Mouse (Mus musculus): ENCODE measurements around the gene AC170998.1. TPM values are rescaled to one million over a fixed set of nuclear protein-coding genes. Genes with fewer than 3 reads are reported as not detected.

AC170998.1 gene
- total and polyA plus RNA-seq, 3 experiments, result 0.27 to 0.52 TPM; not detected in 1

DNA sequence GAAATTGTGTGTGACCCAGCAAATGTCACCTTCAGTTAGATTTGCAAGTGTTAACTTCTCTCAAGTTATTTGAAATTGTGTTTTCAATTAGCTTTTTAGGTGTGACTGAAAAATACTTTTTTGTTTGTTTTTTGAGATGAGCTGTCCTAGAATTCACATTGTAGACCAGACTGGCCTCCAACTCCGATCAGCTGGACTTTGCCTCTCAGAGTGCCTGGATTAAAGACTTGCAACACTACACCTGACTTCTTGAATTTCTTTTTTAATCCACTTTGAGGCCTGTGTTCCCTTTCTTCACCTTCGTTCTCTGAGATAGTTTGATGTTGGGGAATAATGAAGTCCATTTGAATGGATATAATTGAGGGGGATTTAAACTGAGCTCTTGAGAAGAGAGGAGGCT, 31.8 kb upstream of the AC170998.1 start:
- peaks cover 7% of the 10 kb centered on the region for H3K79me2 ChIP-seq (replicated peaks; ENCODE audit: control insufficient read depth, insufficient read depth, low read length)
- intact Hi-C loops (cut with DNase I), result loop anchor here (5.0 kb wide), 4 partner anchors 53 to 338 kb away; partner anchors contain the start of genes Srpk1 and Srsf3
- H3K27me3 ChIP-seq (ENCODE audit: control insufficient read depth, insufficient read depth, low read length), result no peaks in the 10 kb centered on the region
- 75% methylated on average over 2 of the region's 2 CpGs for WGBS
- DNase-seq, result no peak
- no peak overlapping the region for H3K4me3 ChIP-seq
- H3K4me1 ChIP-seq (ENCODE audit: control insufficient read depth, insufficient read depth, low read length), result peaks cover 27% of the 10 kb centered on the region
- H3K9ac ChIP-seq (ENCODE audit: low read depth, low read length), result no peak overlapping the region
- H3K36me3 ChIP-seq (ENCODE audit: control insufficient read depth, insufficient read depth, low read length), result peaks cover 40% of the 10 kb centered on the region
- H3K27ac ChIP-seq, result peak overlapping the region; percentile 94
- TF ChIP-seq POLR2A (IDR thresholded peaks at IDR 0.05; ENCODE audit: insufficient read depth, low read depth, low read length) (no peak), EP300 (IDR thresholded peaks at IDR 0.05; ENCODE audit: insufficient read depth, low read depth, low read length) (no peak), CTCF (IDR thresholded peaks at IDR 0.05) (no peak)

DNA sequence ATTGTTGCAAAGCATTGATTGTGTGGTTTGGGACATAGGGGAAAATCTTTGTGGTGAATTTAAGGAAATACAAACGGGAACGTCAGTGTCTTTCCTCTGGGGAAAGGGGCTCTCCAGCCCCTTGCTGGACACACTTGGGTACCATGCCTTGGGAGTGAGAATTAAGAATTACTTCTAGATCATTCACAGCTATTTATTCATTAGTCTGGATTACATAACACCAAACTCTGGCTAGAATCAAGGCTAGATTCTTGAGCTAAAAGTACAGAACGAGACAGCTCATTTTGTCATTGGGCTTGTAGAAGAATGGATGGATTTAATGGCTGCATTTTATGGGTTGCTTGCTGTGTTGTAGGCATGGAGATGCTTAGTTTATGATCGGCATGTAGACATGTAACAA, 31.1 kb upstream of the AC170998.1 start:
- intact Hi-C loops (cut with DNase I), result loop anchor here (5.0 kb wide), 4 partner anchors 52 to 337 kb away; partner anchors contain the start of genes Srpk1 and Srsf3
- TF ChIP-seq CTCF (IDR thresholded peaks at IDR 0.05) (no peak), EP300 (IDR thresholded peaks at IDR 0.05; ENCODE audit: insufficient read depth, low read depth, low read length) (no peak), POLR2A (IDR thresholded peaks at IDR 0.05; ENCODE audit: insufficient read depth, low read depth, low read length) (no peak)
- DNase-seq, result no peak
- WGBS, result 61% methylated on average over 4 of the region's 4 CpGs
- Histone ChIP-seq H3K36me3 (ENCODE audit: control insufficient read depth, insufficient read depth, low read length) (peaks cover 42% of the 10 kb centered on the region), H3K4me1 (ENCODE audit: control insufficient read depth, insufficient read depth, low read length) (peaks cover 27% of the 10 kb centered on the region), H3K27ac (no peak overlapping the region; the same call in 1 of the 2 replicates), H3K9ac (ENCODE audit: low read depth, low read length) (no peak overlapping the region), H3K79me2 (replicated peaks; ENCODE audit: control insufficient read depth, insufficient read depth, low read length) (peaks cover 8% of the 10 kb centered on the region), H3K27me3 (ENCODE audit: control insufficient read depth, insufficient read depth, low read length) (no peaks in the 10 kb centered on the region), H3K4me3 (no peak overlapping the region)

DNA sequence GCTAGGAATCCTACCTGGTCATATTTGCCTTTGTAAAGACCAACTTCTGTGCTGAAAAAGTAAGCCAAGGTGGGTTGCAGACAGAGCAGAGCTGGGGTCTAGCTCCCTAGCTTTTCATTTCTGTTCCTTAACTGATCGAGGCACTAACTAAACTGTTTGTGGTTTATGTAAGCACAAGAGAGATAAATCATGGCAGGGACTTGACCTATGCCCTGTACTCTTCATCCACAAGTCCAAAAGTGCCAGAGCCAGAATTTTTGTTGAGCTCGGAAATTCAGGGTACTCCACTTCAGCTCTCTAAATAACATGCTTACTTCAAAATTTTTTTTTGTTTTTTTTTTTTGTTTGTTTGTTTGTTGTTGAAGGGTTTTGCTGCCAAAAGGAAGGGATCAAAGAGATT, 29.2 kb upstream of the AC170998.1 start:
- Histone ChIP-seq H3K9ac (ENCODE audit: low read depth, low read length) (no peak overlapping the region), H3K79me2 (replicated peaks; ENCODE audit: control insufficient read depth, insufficient read depth, low read length) (peaks cover 11% of the 10 kb centered on the region), H3K27me3 (ENCODE audit: control insufficient read depth, insufficient read depth, low read length) (no peaks in the 10 kb centered on the region), H3K27ac (peak overlapping the region; percentile 62; the same call in 1 of the 2 replicates), H3K36me3 (ENCODE audit: control insufficient read depth, insufficient read depth, low read length) (peaks cover 48% of the 10 kb centered on the region), H3K4me1 (ENCODE audit: control insufficient read depth, insufficient read depth, low read length) (peaks cover 30% of the 10 kb centered on the region), H3K4me3 (no peak overlapping the region)
- TF ChIP-seq CTCF (IDR thresholded peaks at IDR 0.05), result no peak
- 33% methylated on average over 2 of the region's 2 CpGs for WGBS
- DNase-seq, result no peak
- intact Hi-C loops (cut with DNase I), result no loop called here

DNA sequence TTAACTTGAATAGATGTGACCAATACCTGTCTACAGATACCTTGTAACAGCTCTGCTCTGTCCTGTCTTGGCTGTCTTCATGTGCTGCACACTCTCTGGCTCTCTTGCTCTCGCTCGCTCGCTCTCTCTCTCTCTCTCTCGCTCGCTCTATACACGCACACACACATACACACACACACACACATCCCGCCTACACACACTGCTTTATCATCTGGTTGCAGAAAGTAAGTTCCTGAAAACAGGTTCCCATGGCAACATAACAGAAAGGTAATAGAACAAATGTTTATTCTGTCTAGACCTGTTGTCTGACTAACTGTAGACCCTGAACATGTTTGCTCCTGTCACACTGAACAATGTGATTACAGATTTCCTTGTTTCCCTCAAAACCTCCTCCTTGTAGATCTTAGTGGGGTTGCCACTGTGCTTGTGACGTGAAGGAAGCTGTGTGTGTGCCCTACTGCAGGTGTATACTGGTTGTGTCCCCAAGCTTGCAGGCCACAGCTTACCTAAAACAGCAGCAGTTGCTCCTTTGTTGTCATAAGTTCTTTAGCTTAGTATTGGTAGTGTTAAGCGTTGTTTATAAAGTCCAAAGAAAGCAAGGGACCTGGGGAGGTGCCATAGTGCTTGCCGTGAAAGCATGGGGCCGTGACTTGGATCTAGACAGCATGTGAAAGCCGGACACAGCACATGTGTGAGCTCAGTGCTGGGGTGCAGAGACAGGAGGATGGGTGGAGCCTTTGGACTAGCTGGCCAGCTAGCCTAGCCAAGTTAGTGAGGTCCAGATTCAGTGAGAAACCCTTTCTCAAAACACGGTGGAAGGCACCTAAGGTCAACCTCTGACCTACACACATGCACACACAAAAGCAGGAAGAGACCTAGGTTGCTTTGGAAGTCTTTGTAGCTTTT, 28.3 kb upstream of the AC170998.1 start:
- peak; percentile 50 to 59 for DNase-seq
- intact Hi-C loops (cut with DNase I), result no loop called here
- 22% methylated on average over 13 of the region's 13 CpGs for WGBS
- H3K4me3 ChIP-seq, result no peak overlapping the region
- H3K27me3 ChIP-seq (ENCODE audit: control insufficient read depth, insufficient read depth, low read length), result no peaks in the 10 kb centered on the region
- H3K79me2 ChIP-seq (replicated peaks; ENCODE audit: control insufficient read depth, insufficient read depth, low read length), result peaks cover 8% of the 10 kb centered on the region
- peaks cover 35% of the 10 kb centered on the region for H3K4me1 ChIP-seq (ENCODE audit: control insufficient read depth, insufficient read depth, low read length)
- H3K36me3 ChIP-seq (ENCODE audit: control insufficient read depth, insufficient read depth, low read length), result peaks cover 53% of the 10 kb centered on the region
- TF ChIP-seq POLR2A (IDR thresholded peaks at IDR 0.05; ENCODE audit: insufficient read depth, low read depth, low read length) (no peak), EP300 (IDR thresholded peaks at IDR 0.05; ENCODE audit: insufficient read depth, low read depth, low read length) (no peak), CTCF (IDR thresholded peaks at IDR 0.05) (no peak)
- peak overlapping the region; percentile 14 for H3K9ac ChIP-seq (ENCODE audit: low read depth, low read length)
- peak overlapping the region; percentile 62 for H3K27ac ChIP-seq

DNA sequence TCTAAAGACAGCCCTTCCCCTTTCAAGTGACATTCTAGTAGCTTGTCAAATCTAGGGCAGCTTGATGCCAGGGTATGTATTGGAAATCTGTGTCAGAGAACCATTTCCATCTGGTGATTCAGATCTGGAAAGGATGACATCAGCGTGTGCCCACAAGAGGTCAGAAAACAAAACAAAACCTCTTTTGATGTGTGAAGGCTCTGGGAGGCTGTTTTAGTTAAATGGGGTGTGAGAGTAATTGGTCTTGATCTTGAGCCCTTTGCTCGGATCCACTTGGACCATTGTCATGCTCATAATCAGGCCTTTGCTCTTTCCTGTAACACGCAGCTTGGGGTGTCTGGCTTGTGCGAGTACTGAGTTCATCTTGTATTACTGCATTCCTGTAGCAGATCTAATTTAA, 27.6 kb upstream of the AC170998.1 start:
- Histone ChIP-seq H3K4me3 (no peak overlapping the region), H3K4me1 (ENCODE audit: control insufficient read depth, insufficient read depth, low read length) (peaks cover 38% of the 10 kb centered on the region), H3K79me2 (replicated peaks; ENCODE audit: control insufficient read depth, insufficient read depth, low read length) (peaks cover 8% of the 10 kb centered on the region), H3K27ac (peak overlapping the region; percentile 62), H3K9ac (ENCODE audit: low read depth, low read length) (no peak overlapping the region), H3K36me3 (ENCODE audit: control insufficient read depth, insufficient read depth, low read length) (peaks cover 54% of the 10 kb centered on the region), H3K27me3 (ENCODE audit: control insufficient read depth, insufficient read depth, low read length) (no peaks in the 10 kb centered on the region)
- intact Hi-C loops (cut with DNase I), result no loop called here
- TF ChIP-seq EP300 (IDR thresholded peaks at IDR 0.05; ENCODE audit: insufficient read depth, low read depth, low read length), result no peak
- no peak for TF ChIP-seq CTCF (IDR thresholded peaks at IDR 0.05)
- TF ChIP-seq POLR2A (IDR thresholded peaks at IDR 0.05; ENCODE audit: insufficient read depth, low read depth, low read length), result no peak
- WGBS, result 24% methylated on average over 4 of the region's 4 CpGs
- DNase-seq, result no peak

DNA sequence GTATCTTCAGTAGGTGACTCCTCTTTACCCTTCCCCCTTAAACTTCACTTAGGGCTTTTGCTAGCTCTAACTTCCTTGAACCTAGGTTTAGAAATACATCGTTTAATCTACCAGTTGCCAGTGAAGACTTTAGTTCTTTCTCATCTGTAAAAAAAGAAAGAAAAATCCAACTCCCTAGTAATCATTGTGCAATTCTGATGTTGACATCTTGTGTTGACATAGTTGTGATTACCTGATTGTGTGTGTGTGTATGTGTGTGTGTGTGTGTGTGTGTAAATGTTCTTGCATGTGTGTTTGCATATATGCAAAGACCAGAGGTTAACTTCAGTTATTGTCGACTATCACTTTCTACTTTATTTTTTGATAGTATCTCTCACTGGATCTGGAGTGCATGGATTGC, 27.2 kb upstream of the AC170998.1 start:
- Histone ChIP-seq H3K4me3 (no peak overlapping the region), H3K9ac (ENCODE audit: low read depth, low read length) (no peak overlapping the region), H3K27me3 (ENCODE audit: control insufficient read depth, insufficient read depth, low read length) (no peaks in the 10 kb centered on the region), H3K36me3 (ENCODE audit: control insufficient read depth, insufficient read depth, low read length) (peaks cover 55% of the 10 kb centered on the region), H3K79me2 (replicated peaks; ENCODE audit: control insufficient read depth, insufficient read depth, low read length) (peaks cover 8% of the 10 kb centered on the region), H3K4me1 (ENCODE audit: control insufficient read depth, insufficient read depth, low read length) (peaks cover 36% of the 10 kb centered on the region), H3K27ac (peak overlapping the region; percentile 62)
- intact Hi-C loops (cut with DNase I), result no loop called here
- DNase-seq, result no peak
- WGBS, result 47% methylated on average over 2 of the region's 2 CpGs
- no peak for TF ChIP-seq CTCF (IDR thresholded peaks at IDR 0.05)
- no peak for TF ChIP-seq POLR2A (IDR thresholded peaks at IDR 0.05; ENCODE audit: insufficient read depth, low read depth, low read length)
- TF ChIP-seq EP300 (IDR thresholded peaks at IDR 0.05; ENCODE audit: insufficient read depth, low read depth, low read length), result no peak

Data from heart, adult 2 months (tissue).